16 mouse cellular contexts compared by ENCODE assay signal in genomic region chr3:89776001-89776400, GRCm38 (mm10). TPM values are rescaled to one million over a fixed set of nuclear protein-coding genes. Genes with fewer than 3 reads are reported as not detected.
DNase-seq lines count a peak whose midpoint lies in the region; ATAC-seq lines count a peak whose summit lies in the region.
"Had no signal": no experiment of that assay in that cellular context is flagged by ENCODE, and none has a peak within 500 bp of the region (broad histone marks: within the 10 kb centered on the region; RNA-seq: fewer than 3 reads in every experiment).

No protein-coding gene starts in this region.

- H3K4me3 ChIP-seq in embryonic facial prominence, embryonic 12.5 days: no peak overlapping the region
- no peak overlapping the region; the same call in 1 of the 2 replicates for H3K4me3 ChIP-seq in embryonic facial prominence, embryonic 10.5 days
- no peak overlapping the region for H3K4me3 ChIP-seq in lung, embryonic 16.5 days (ENCODE audit: low read length)
- H3K4me3 ChIP-seq in limb, embryonic 13.5 days: no peak overlapping the region

- ATAC-seq in embryonic facial prominence, embryonic 12.5 days (ENCODE audit: insufficient number of reproducible peaks, insufficient read depth, low FRiP score, low TSS enrichment): no peak
- ATAC-seq in lung, embryonic 16.5 days (ENCODE audit: low read depth): no peak
- ATAC-seq in limb, embryonic 13.5 days (ENCODE audit: low FRiP score, low read depth): no peak
- ATAC-seq in CD4-positive, CD25-positive, alpha-beta regulatory T cell, adult 4 months: no peak
- ATAC-seq: forebrain, embryonic 13.5 days had no signal

- H3K27ac ChIP-seq in embryonic facial prominence, embryonic 12.5 days: no peak overlapping the region
- no peak overlapping the region for H3K27ac ChIP-seq in embryonic facial prominence, embryonic 10.5 days (replicated peaks)
- H3K27ac ChIP-seq in lung, embryonic 16.5 days (ENCODE audit: low read length): no peak overlapping the region
- H3K27ac ChIP-seq in limb, embryonic 13.5 days: no peak overlapping the region
- H3K27ac ChIP-seq: forebrain, embryonic 13.5 days had no signal

- no peak for DNase-seq in embryonic facial prominence, embryonic 10.5 days (ENCODE audit: low spot score)
- peak; percentile 17 for DNase-seq in kidney, adult 9 months
- no peak for DNase-seq in kidney, postnatal 25 days
- no peak for DNase-seq in lung, postnatal 36 days
- DNase-seq: adrenal gland, adult 8-10 months; cerebellum, adult 11 months; cerebellum, postnatal 14 days; embryo, embryonic 11 days; left cerebral cortex, postnatal 4 days had no signal

- peaks cover 27% of the 10 kb centered on the region for H3K4me1 ChIP-seq in embryonic facial prominence, embryonic 12.5 days
- H3K4me1 ChIP-seq in embryonic facial prominence, embryonic 10.5 days: peaks cover 36% of the 10 kb centered on the region
- peaks cover 24% of the 10 kb centered on the region for H3K4me1 ChIP-seq in lung, embryonic 16.5 days (replicated peaks; ENCODE audit: control insufficient read depth, insufficient read depth, low read length)
- peaks cover 28% of the 10 kb centered on the region for H3K4me1 ChIP-seq in limb, embryonic 13.5 days

- peaks cover 51% of the 10 kb centered on the region for H3K36me3 ChIP-seq in embryonic facial prominence, embryonic 12.5 days
- peaks cover 59% of the 10 kb centered on the region for H3K36me3 ChIP-seq in embryonic facial prominence, embryonic 10.5 days (replicated peaks)
- H3K36me3 ChIP-seq in lung, embryonic 16.5 days (ENCODE audit: control insufficient read depth, insufficient read depth, low read length): peaks cover 39% of the 10 kb centered on the region
- H3K36me3 ChIP-seq in limb, embryonic 13.5 days: peaks cover 51% of the 10 kb centered on the region

- no peaks in the 10 kb centered on the region for H3K27me3 ChIP-seq in embryonic facial prominence, embryonic 12.5 days
- H3K27me3 ChIP-seq in embryonic facial prominence, embryonic 10.5 days (replicated peaks; ENCODE audit: low read depth, poor library complexity, severe bottlenecking): no peaks in the 10 kb centered on the region
- no peaks in the 10 kb centered on the region for H3K27me3 ChIP-seq in lung, embryonic 16.5 days (ENCODE audit: control insufficient read depth, insufficient read depth, low read depth, low read length)
- H3K27me3 ChIP-seq in limb, embryonic 13.5 days: no peaks in the 10 kb centered on the region
- H3K27me3 ChIP-seq: CH12.LX; forebrain, embryonic 13.5 days; megakaryocyte, embryonic 14.5 days had no signal

- peak overlapping the region; percentile 85; the same call in 1 of the 2 replicates for H3K4me2 ChIP-seq in embryonic facial prominence, embryonic 12.5 days (replicated peaks)
- peak overlapping the region; percentile 97; the same call in 1 of the 2 replicates for H3K4me2 ChIP-seq in lung, embryonic 16.5 days (ENCODE audit: low read depth, low read length)
- peak overlapping the region; percentile 92; the same call in 1 of the 2 replicates for H3K4me2 ChIP-seq in limb, embryonic 13.5 days (replicated peaks)

- no peak overlapping the region for H3K9ac ChIP-seq in embryonic facial prominence, embryonic 12.5 days
- no peak overlapping the region for H3K9ac ChIP-seq in lung, embryonic 16.5 days (ENCODE audit: low read length)
- H3K9ac ChIP-seq in limb, embryonic 13.5 days: no peak overlapping the region

- WGBS in embryonic facial prominence, embryonic 12.5 days: 80% methylated on average over 4 of the region's 4 CpGs
- 81% methylated on average over 4 of the region's 4 CpGs for WGBS in embryonic facial prominence, embryonic 10.5 days
- WGBS in lung, embryonic 16.5 days: 67% methylated on average over 4 of the region's 4 CpGs
- 75% methylated on average over 4 of the region's 4 CpGs for whole genome bisulfite sequencing in limb, embryonic 13.5 days

- no peaks in the 10 kb centered on the region for H3K9me3 ChIP-seq in embryonic facial prominence, embryonic 12.5 days
- no peaks in the 10 kb centered on the region for H3K9me3 ChIP-seq in embryonic facial prominence, embryonic 10.5 days
- H3K9me3 ChIP-seq in lung, embryonic 16.5 days (ENCODE audit: control insufficient read depth, low read length): no peaks in the 10 kb centered on the region
- no peaks in the 10 kb centered on the region for H3K9me3 ChIP-seq in limb, embryonic 13.5 days
- H3K9me3 ChIP-seq: forebrain, embryonic 13.5 days; megakaryocyte, embryonic 14.5 days had no signal

RNA-seq across cellular contexts. Expression of gene Ube2q1, which starts 2.6 kb away (rescaled TPM):
- polyA plus RNA-seq in embryonic facial prominence, embryonic 12.5 days (2016; fragmentation: Nextera tagmentation; extraction: Ambion mirVana): 17.5 and 18.0 TPM in 2 replicates
- 12.7 and 13.2 TPM in 2 replicates for polyA plus RNA-seq in embryonic facial prominence, embryonic 10.5 days (2016; fragmentation: Nextera tagmentation; extraction: Ambion mirVana)
- 9.5 and 9.8 TPM in 2 replicates for polyA plus RNA-seq in lung, embryonic 16.5 days (2015; fragmentation: Nextera tagmentation; extraction: Ambion mirVana)
- 11.3 and 11.5 TPM in 2 replicates for polyA plus RNA-seq in limb, embryonic 13.5 days (2015; fragmentation: Nextera tagmentation; extraction: Ambion mirVana)
- polyA plus RNA-seq in CD4-positive, CD25-positive, alpha-beta regulatory T cell, adult 4 months (2017; shearing (Covaris generic)): 10 to 100 TPM; 11.2 to 18.6 TPM

RNA-seq across cellular contexts. Expression of gene Chrnb2, which starts 11.6 kb away (rescaled TPM):
- 3.2 and 4.3 TPM in 2 replicates for polyA plus RNA-seq in embryonic facial prominence, embryonic 12.5 days (2016; fragmentation: Nextera tagmentation; extraction: Ambion mirVana)
- 3.7 and 4.8 TPM in 2 replicates for polyA plus RNA-seq in embryonic facial prominence, embryonic 10.5 days (2016; fragmentation: Nextera tagmentation; extraction: Ambion mirVana)
- 0.39 and 0.54 TPM in 2 replicates for polyA plus RNA-seq in lung, embryonic 16.5 days (2015; fragmentation: Nextera tagmentation; extraction: Ambion mirVana)
- polyA plus RNA-seq in limb, embryonic 13.5 days (2015; fragmentation: Nextera tagmentation; extraction: Ambion mirVana): 0.43 and 0.63 TPM in 2 replicates
- polyA plus RNA-seq in CD4-positive, CD25-positive, alpha-beta regulatory T cell, adult 4 months (2017; shearing (Covaris generic)): 1 to 10 TPM; 1.5 to 2.7 TPM

RNA-seq across cellular contexts. Expression of gene She, which starts 55.2 kb away (rescaled TPM):
- polyA plus RNA-seq in embryonic facial prominence, embryonic 12.5 days (2016; fragmentation: Nextera tagmentation; extraction: Ambion mirVana): 4.8 and 5.0 TPM in 2 replicates
- 2.5 and 2.7 TPM in 2 replicates for polyA plus RNA-seq in embryonic facial prominence, embryonic 10.5 days (2016; fragmentation: Nextera tagmentation; extraction: Ambion mirVana)
- 8.8 and 9.3 TPM in 2 replicates for polyA plus RNA-seq in lung, embryonic 16.5 days (2015; fragmentation: Nextera tagmentation; extraction: Ambion mirVana)
- 3.1 and 3.6 TPM in 2 replicates for polyA plus RNA-seq in limb, embryonic 13.5 days (2015; fragmentation: Nextera tagmentation; extraction: Ambion mirVana)
- 10 to 100 TPM in 1 of 2 experiments, 1 to 10 TPM in 1; 8.9 to 12.5 TPM for polyA plus RNA-seq in CD4-positive, CD25-positive, alpha-beta regulatory T cell, adult 4 months (2017; shearing (Covaris generic))
